Mouse (Mus musculus): ENCODE data around the gene Lmf1. TPM values are rescaled to one million over a fixed set of nuclear protein-coding genes. Genes with fewer than 3 reads are reported as not detected.

Gene Lmf1
- total and polyA plus RNA-seq, 3 experiments = 14.0 to 30.5 TPM; not detected in 1

DNA sequence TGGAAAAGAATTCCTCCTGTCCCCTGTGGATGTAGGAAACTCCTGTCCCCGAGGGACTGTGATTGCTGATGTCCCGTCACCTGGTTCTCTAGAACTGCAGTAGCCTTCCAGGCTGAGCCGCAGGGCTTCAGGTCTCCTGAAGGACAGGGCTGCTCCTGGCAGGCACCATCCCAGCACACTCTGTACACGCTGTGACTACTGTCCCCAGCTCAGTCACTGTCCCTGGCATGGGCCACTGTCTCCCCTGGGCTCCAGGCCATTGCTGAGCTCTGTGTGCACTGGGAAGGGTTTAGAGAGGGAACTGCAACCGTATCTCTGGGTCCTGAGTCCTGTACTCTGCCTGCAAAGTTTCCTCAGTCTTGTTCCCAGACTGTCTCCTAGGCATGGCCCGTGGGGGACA is 13.5 kb downstream of the Lmf1 start:
- Histone ChIP-seq H3K27me3 (ENCODE audit: control insufficient read depth in 1 of 2, insufficient read depth in 2 of 2, low read length in 2 of 2) (no peaks in the 10 kb centered on the region), H3K9me3 (replicated peaks; ENCODE audit: insufficient read depth, low read length) (no peaks in the 10 kb centered on the region), H3K36me3 (ENCODE audit: control insufficient read depth in 1 of 2, insufficient read depth in 2 of 2, low read length in 2 of 2) (no peaks in the 10 kb centered on the region; a peak in 1 of 4 replicates)

DNA sequence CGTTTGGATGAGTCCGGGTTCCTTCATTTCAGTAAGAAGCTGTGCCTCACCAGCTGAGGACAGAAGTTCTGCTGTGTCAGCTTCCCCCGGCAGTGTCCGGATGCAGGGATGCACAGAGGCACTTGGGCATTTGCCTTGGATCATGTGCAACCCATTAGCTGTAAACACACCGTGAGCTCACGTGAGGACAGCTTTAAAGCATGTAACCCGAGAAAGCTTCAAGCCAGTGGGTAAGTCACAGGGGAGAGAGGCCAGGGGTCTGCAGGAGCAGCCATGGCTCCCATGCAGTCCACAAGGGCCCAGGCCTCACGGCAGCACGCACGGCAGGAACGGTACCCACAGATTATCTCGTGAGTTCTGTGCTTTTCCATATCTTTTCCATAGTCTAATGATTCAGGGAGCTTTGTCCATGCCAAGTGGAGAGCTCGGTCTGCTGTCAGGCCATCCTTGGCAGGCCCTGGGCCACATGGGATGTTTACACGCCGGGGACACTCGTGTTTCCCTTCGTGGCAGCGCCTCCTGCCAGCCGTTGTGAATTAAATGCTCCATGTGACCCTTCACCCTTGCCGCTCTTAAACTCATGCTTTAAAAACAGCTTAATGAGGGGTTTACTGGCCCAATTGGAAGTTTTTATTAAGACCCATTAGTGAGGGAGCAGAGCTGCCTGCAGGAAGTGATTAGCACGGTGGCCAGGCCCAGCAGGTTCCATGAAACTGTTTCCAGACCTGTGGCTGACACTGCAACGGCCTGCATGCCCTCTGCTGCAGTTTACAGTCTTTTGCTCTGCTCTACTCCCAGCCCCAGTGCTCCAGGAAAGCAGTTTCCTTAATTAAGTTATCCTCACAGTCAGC is 14.8 kb downstream of the Lmf1 start:
- Histone ChIP-seq H3K4me1 (ENCODE audit: control insufficient read depth in 1 of 2, insufficient read depth in 2 of 2, low read length in 2 of 2) (no peaks in the 10 kb centered on the region), H3K27ac (ENCODE audit: control insufficient read depth, low read depth, low read length) (no peak overlapping the region), H3K27me3 (ENCODE audit: control insufficient read depth in 1 of 2, insufficient read depth in 2 of 2, low read length in 2 of 2) (no peaks in the 10 kb centered on the region), H3K9ac (ENCODE audit: control insufficient read depth, low read depth, low read length, poor library complexity, severe bottlenecking) (no peak overlapping the region), H3K36me3 (ENCODE audit: control insufficient read depth in 1 of 2, insufficient read depth in 2 of 2, low read length in 2 of 2) (no peaks in the 10 kb centered on the region; a peak in 1 of 4 replicates), H3K79me2 (ENCODE audit: control insufficient read depth, insufficient read depth, low read length, poor library complexity) (no peaks in the 10 kb centered on the region), H3K4me3 (ENCODE audit: control insufficient read depth in 1 of 2, insufficient read depth in 1 of 2, low read depth in 2 of 2, low read length in 2 of 2) (no peak overlapping the region), H3K9me3 (replicated peaks; ENCODE audit: insufficient read depth, low read length) (no peaks in the 10 kb centered on the region)
- no peak for DNase-seq (ENCODE audit: low read depth, low spot score)
- TF ChIP-seq MYB (IDR thresholded peaks at IDR 0.05; ENCODE audit: low read depth, low read length) (no peak), ZNF384 (IDR thresholded peaks at IDR 0.05; ENCODE audit: low read depth, low read length) (no peak), MEF2A (IDR thresholded peaks at IDR 0.05; ENCODE audit: extremely low read depth, insufficient replicate concordance, low read depth, low read length, poor library complexity, severe bottlenecking) (no peak), POLR2A (IDR thresholded peaks at IDR 0.05; ENCODE audit: control insufficient read depth in 1 of 2, insufficient read depth in 1 of 2, low read depth in 1 of 2, low read length in 2 of 2, poor library complexity in 1 of 2) (no peak), CHD1 (IDR thresholded peaks at IDR 0.05; ENCODE audit: low read depth, low read length) (no peak), ZC3H11A (IDR thresholded peaks at IDR 0.05; ENCODE audit: low read depth, low read length) (no peak), UBTF (IDR thresholded peaks at IDR 0.05; ENCODE audit: borderline replicate concordance, insufficient read depth, low read depth, low read length) (no peak), POLR2AphosphoS5 (IDR thresholded peaks at IDR 0.05; ENCODE audit: borderline replicate concordance, low read depth, low read length) (no peak), CHD2 (IDR thresholded peaks at IDR 0.05; ENCODE audit: low read length) (no peak), EP300 (IDR thresholded peaks at IDR 0.05; ENCODE audit: low read depth in 1 of 2, low read length in 2 of 2) (no peak), JUND (IDR thresholded peaks at IDR 0.05; ENCODE audit: low read depth, low read length) (no peak), MXI1 (IDR thresholded peaks at IDR 0.05; ENCODE audit: low read depth, low read length) (no peak), MYC (IDR thresholded peaks at IDR 0.05; ENCODE audit: low read depth, low read length) (no peak), CTCF (IDR thresholded peaks at IDR 0.05 in 2 of 3, conservative IDR thresholded peaks at IDR 0.05 in 1 of 3; ENCODE audit: control insufficient read depth in 1 of 3, insufficient read depth in 1 of 3, low read depth in 2 of 3, low read length in 3 of 3, poor library complexity in 1 of 3, severe bottlenecking in 1 of 3) (no peak), RAD21 (IDR thresholded peaks at IDR 0.05; ENCODE audit: low read depth, low read length) (no peak), KAT2A (conservative IDR thresholded peaks at IDR 0.05; ENCODE audit: low read depth, low read length) (no peak), ZMIZ1 (IDR thresholded peaks at IDR 0.05; ENCODE audit: low read depth, low read length) (no peak)

More for the DNA sequence above, 13.5 kb downstream of the Lmf1 start:
- no peak overlapping the region for H3K4me3 ChIP-seq (ENCODE audit: control insufficient read depth in 1 of 2, insufficient read depth in 1 of 2, low read depth in 2 of 2, low read length in 2 of 2)
- H3K9ac ChIP-seq (ENCODE audit: control insufficient read depth, low read depth, low read length, poor library complexity, severe bottlenecking) = no peak overlapping the region
- DNase-seq (ENCODE audit: low read depth, low spot score) = no peak
- TF ChIP-seq ZMIZ1 (IDR thresholded peaks at IDR 0.05; ENCODE audit: low read depth, low read length) = no peak
- TF ChIP-seq RCOR1 (IDR thresholded peaks at IDR 0.05; ENCODE audit: low read depth, low read length) = no peak
- TF ChIP-seq POLR2AphosphoS2 (IDR thresholded peaks at IDR 0.05; ENCODE audit: low read length) = no peak
- TF ChIP-seq POLR2AphosphoS5 (IDR thresholded peaks at IDR 0.05; ENCODE audit: borderline replicate concordance, low read depth, low read length) = no peak
- no peak for TF ChIP-seq USF2 (IDR thresholded peaks at IDR 0.05; ENCODE audit: borderline replicate concordance in 1 of 2, insufficient read depth in 1 of 2, low read depth in 1 of 2, low read length in 2 of 2)
- TF ChIP-seq CTCF (IDR thresholded peaks at IDR 0.05 in 2 of 3, conservative IDR thresholded peaks at IDR 0.05 in 1 of 3; ENCODE audit: control insufficient read depth in 1 of 3, insufficient read depth in 1 of 3, low read depth in 2 of 3, low read length in 3 of 3, poor library complexity in 1 of 3, severe bottlenecking in 1 of 3) = no peak
- TF ChIP-seq ZC3H11A (IDR thresholded peaks at IDR 0.05; ENCODE audit: low read depth, low read length) = no peak
- TF ChIP-seq USF1 (IDR thresholded peaks at IDR 0.05; ENCODE audit: low read depth, low read length) = no peak
- TF ChIP-seq HCFC1 (IDR thresholded peaks at IDR 0.05; ENCODE audit: low read depth, low read length) = no peak
- no peak for TF ChIP-seq BHLHE40 (IDR thresholded peaks at IDR 0.05; ENCODE audit: borderline replicate concordance, low read depth, low read length)
- no peak for TF ChIP-seq SMC3 (IDR thresholded peaks at IDR 0.05; ENCODE audit: low read depth, low read length)
- no peak for TF ChIP-seq ZKSCAN1 (IDR thresholded peaks at IDR 0.05; ENCODE audit: low read depth, low read length)
- TF ChIP-seq ELF1 (IDR thresholded peaks at IDR 0.05; ENCODE audit: low read depth, low read length) = no peak
- TF ChIP-seq TCF12 (IDR thresholded peaks at IDR 0.05; ENCODE audit: low read depth, low read length) = no peak
- no peak overlapping the region for H3K27ac ChIP-seq (ENCODE audit: control insufficient read depth, low read depth, low read length)
- H3K79me2 ChIP-seq (ENCODE audit: control insufficient read depth, insufficient read depth, low read length, poor library complexity) = no peaks in the 10 kb centered on the region
- no peaks in the 10 kb centered on the region for H3K4me1 ChIP-seq (ENCODE audit: control insufficient read depth in 1 of 2, insufficient read depth in 2 of 2, low read length in 2 of 2)
